Mouse (Mus musculus) adrenal gland (tissue): ENCODE measurements around the gene Flnc.

Source experiments
- intact Hi-C: fragments of 180-260 bp; cut with DNase I; formaldehyde crosslinking; loops from one replicate; pipeline ENCODE4 v1.15.1; 2025
- microRNA-seq, 2 experiments: library from miRNA; unstranded; fragments of <30 nt; microRNA quantifications; one replicate each; pipeline ENCODE4; 2019

The Flnc gene

DNA sequence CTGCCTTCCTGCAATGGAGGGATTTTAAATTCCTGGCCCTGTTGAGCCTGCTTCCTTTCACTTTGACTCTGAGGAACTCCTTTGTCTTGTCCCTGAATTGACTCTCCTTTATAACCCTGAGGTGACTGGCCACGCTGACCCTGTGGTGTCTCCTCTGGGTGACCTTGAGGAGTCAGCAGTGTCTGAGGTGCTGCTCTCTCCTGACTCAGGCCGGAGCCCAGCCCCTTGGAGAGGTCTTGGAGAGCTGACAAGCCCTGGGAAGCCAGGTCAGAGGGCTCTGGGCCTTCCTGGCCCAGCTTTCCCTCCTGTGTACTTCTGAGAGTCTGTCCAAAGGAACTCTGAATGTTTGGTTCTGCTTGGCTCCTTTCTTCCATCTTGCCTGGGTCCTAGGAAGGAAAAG, 41.7 kb downstream of the Flnc start:
- intact Hi-C loops, result no loop called here

DNA sequence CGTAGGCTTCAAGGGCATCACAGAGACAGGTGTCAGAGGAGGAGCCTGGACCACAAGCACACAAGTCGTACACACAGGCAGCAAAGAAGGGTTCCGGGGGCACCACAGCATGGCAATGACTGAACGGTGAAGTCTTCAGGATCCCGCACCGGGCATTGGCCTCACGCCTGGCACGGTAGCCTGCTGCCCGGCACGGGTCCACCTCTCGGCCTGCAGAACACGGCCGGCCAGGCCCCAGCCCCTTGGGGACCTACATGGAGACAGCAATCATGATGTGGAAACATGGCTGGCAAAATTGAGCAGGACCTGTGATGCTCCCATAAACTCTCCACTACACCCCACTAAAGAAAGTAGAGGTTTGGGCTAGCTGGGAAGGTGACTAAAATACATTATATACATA, 49.6 kb downstream of the Flnc start:
- intact Hi-C loops, result loop anchor here (10.0 kb wide), 1 partner anchor 88 kb away; the partner anchor contains the start of gene Ccdc136

GRCm38 (mm10) chr6:29484716-29485559, 51.9 kb downstream of the Flnc start:
- intact Hi-C loops, result loop anchor here (10.0 kb wide), 1 partner anchor 90 kb away; the partner anchor contains the start of gene Ccdc136

GRCm38 (mm10) chr6:29485951-29486350, 52.9 kb downstream of the Flnc start:
- intact Hi-C loops, result loop anchor here (10.0 kb wide), 1 partner anchor 91 kb away; the partner anchor contains the start of gene Ccdc136

GRCm38 (mm10) chr6:29494101-29494500, 61.0 kb downstream of the Flnc start:
- intact Hi-C loops, result no loop called here

DNA sequence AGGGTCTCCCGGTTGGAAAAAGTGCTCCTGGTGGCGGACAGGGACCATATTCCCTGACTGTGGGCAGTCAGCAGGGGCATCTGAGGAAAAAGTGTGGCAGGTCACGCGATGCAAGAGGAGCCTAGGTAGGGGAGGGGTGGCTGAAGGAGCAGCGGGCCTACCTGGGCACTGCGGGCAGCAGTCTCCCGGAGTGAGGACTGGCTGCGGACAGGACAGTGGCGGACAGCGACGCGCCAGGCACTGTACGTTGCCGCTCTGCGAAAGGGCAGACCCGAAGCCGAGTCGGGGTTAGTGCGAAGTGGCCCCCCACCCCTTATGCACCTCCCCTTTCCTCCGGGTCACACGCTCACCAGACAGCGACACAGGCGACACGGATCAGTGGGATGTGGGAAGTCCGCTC, 63.2 kb downstream of the Flnc start:
- intact Hi-C loops, result no loop called here

DNA sequence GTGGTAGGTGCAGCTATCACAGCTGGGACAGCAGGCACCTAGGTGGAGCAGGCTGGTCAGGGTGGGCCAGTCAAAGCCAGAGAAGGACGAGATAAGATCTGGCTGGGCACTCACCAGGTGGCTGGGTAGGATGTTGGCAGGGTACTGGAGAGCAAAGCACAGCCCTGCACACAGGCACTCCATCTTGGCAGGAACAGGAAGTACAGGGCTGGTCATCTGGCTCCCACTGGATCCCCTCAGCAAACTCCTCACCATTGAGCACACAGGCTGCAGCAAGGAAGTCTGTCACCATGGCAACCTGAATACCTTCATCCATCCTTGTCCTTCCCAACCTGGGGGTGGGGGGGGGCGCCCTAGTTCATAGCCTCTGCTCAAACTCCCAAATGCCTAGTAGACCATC, 64.7 kb downstream of the Flnc start:
- intact Hi-C loops, result no loop called here

DNA sequence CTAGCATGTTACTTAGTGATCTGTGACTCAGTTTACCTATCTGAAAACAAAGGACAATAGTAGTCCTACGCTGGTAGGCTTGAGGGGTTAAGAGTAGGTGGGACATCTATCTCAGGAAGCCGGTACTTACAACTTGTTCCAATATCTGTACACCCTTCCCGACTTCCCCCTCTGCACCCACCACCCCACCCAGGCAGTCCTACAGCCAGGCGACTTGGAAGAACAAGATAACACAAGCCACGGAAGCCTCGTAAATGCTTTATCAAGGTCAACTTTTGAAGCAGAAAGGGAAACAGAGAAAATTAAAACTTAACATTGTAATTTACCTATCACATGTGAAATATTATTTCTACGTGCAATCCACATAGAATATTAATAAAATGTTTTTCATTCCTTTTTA, 67.1 kb downstream of the Flnc start:
- intact Hi-C loops, result no loop called here

DNA sequence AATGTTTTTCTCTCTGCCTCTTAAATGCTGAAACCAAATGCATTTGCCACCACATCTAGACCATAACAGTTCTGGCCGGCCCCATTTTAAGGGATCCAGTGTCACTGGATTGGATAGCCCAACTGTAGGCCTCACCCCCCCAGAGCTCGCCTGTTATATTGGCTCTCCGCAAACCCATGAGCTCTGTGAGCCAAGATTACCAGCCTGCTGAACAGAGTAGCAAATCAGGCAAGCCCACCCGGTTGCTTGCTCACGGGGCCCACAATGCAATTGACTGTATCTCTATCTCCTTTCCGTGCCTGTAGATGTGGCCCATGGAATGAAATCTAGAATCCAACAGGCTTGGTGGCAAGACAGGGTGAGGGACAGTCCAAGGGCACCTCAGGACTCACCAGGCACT, 67.8 kb downstream of the Flnc start:
- intact Hi-C loops, result no loop called here

DNA sequence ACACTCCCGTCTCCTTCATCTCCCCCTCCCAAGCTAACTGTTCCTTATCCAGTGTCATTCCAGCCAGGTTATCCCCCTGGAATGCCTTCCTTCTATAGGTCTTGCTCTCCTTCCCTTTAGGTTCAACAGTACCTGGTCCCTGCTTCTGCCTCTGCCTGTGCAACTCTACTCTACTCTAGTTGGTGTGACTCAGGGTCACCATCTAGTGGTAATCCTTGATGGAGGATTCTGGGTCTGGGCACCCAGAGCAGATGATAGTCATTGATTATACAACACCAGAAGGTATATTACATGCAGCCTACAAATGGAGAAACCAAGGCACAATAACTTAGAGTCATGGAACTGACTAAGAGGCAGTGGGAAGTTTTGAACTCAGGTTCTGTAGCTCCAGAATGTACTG, 68.5 kb downstream of the Flnc start:
- intact Hi-C loops, result no loop called here

- intact Hi-C loops, result no loop called here
These were observed 72.4 kb downstream of the Flnc start for GRCm38 (mm10) chr6:29505493-29505892.

GRCm38 (mm10) chr6:29506834-29507233, 73.8 kb downstream of the Flnc start:
- intact Hi-C loops, result no loop called here

GRCm38 (mm10) chr6:29507447-29508309, 74.6 kb downstream of the Flnc start, which contains the start of gene Kcp:
Gene Kcp, minus strand, starts transcription at chr6:29507952.
- intact Hi-C loops, result no loop called here

GRCm38 (mm10) chr6:29509086-29509485, 76.0 kb downstream of the Flnc start:
- intact Hi-C loops, result no loop called here

Small RNA genes within 50 kb of the gene (microRNA-seq; reads per million reads assigned to microRNA genes)
- gene Gm26220 (0.12 to 0.23 reads per million in 2 experiments), gene Gm44354 (0 reads per million in 2 experiments)
